Mouse (Mus musculus) liver, embryonic 12.5 days (tissue): ENCODE measurements at regions not wholly inside any gene's neighbourhood (a gene's known extent, or its start where the extent isn't known, plus 50 kb on each side); places are given as distances from the start of the nearest gene placed in this dataset.
"Not testable (repeated sequence)": the region's sequence is repeated elsewhere in the genome, so short reads cannot be mapped to it uniquely, and the experiment has no call there.

Experiments used
- ATAC-seq: fragments of 200-750 bp; cut with Nextera tagmentation; 2 replicates; pipeline ENCODE4 v1.8.0; 2017; ENCODE audit warnings: moderate number of reproducible peaks, mild to moderate bottlenecking, moderate library complexity
- H3K27ac ChIP-seq: fragments of 300-500 bp; sonication (generic); 2 replicates; pipeline ENCODE4 v1.5.1; 2016; ENCODE audit warnings: mild to moderate bottlenecking
- H3K27me3 ChIP-seq: fragments of 300-500 bp; sonication (generic); replicated peaks from 2 replicates; pipeline ENCODE4 v1.6.1; 2016; ENCODE audit warnings: mild to moderate bottlenecking, moderate library complexity
- H3K36me3 ChIP-seq: fragments of 300-500 bp; sonication (generic); 2 replicates; pipeline ENCODE4 v1.6.1; 2016; ENCODE audit warnings: mild to moderate bottlenecking, moderate library complexity
- H3K4me1 ChIP-seq: fragments of 300-500 bp; sonication (generic); 2 replicates; pipeline ENCODE4 v1.6.1; 2016
- H3K4me2 ChIP-seq: fragments of 300-500 bp; sonication (generic); 2 replicates; pipeline ENCODE4 v1.6.1; 2016; ENCODE audit warnings: mild to moderate bottlenecking, moderate library complexity
- H3K4me3 ChIP-seq: fragments of 300-500 bp; sonication (generic); 2 replicates; pipeline ENCODE4 v1.5.1; 2016; ENCODE audit warnings: mild to moderate bottlenecking, moderate library complexity
- H3K9ac ChIP-seq: fragments of 300-500 bp; sonication (generic); 2 replicates; pipeline ENCODE4 v1.6.1; 2016; ENCODE audit warnings: mild to moderate bottlenecking, moderate library complexity
- H3K9me3 ChIP-seq: fragments of 300-500 bp; sonication (generic); replicated peaks from 2 replicates; pipeline ENCODE4 v1.6.1; 2016; ENCODE audit warnings: mild to moderate bottlenecking, moderate library complexity
- WGBS: fragments of 180-500 bp; shearing (Covaris S2); methylation state at CpG from one replicate; pipeline ENCODE4 v1.1.7; 2016; ENCODE audit not compliant: insufficient replicate concordance; 5-methylcytosine and 5-hydroxymethylcytosine counted together

GRCm38 (mm10) chr14:53830717-53831116, 423.2 kb downstream of the Dad1 start:
- 29% methylated on average over 1 of the region's 1 CpGs for WGBS
- Histone ChIP-seq H3K27ac (no peak overlapping the region), H3K9me3 (no peaks in the 10 kb centered on the region), H3K4me3 (no peak overlapping the region), H3K4me2 (no peak overlapping the region), H3K4me1 (no peaks in the 10 kb centered on the region), H3K27me3 (no peaks in the 10 kb centered on the region), H3K9ac (no peak overlapping the region), H3K36me3 (no peaks in the 10 kb centered on the region)
- no peak for ATAC-seq

DNA sequence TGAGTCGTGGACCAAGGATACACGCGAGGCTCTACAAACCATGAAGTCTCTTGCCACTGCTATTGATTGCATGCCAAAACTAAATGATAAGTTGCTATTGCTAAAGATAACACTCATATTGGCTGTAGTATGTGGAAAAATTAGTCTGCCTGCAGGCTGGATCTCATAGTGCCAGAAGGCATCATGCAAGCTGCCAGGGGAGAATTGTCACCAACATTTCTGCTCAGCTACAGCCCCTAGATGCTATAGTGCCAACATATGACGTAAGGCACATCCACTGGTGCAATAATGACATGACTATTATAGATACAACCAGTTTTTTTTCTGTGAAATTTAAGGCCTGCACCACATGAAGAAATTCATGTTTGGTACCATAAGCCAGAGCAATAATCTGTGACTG, 427.1 kb downstream of the Dad1 start:
- Histone ChIP-seq H3K4me1 (no peaks in the 10 kb centered on the region), H3K27me3 (no peaks in the 10 kb centered on the region), H3K4me2 (no peak overlapping the region), H3K36me3 (no peaks in the 10 kb centered on the region), H3K27ac (no peak overlapping the region), H3K4me3 (no peak overlapping the region), H3K9me3 (no peaks in the 10 kb centered on the region), H3K9ac (no peak overlapping the region)
- no peak for ATAC-seq
- WGBS, result 70% methylated on average over 4 of the region's 4 CpGs

DNA sequence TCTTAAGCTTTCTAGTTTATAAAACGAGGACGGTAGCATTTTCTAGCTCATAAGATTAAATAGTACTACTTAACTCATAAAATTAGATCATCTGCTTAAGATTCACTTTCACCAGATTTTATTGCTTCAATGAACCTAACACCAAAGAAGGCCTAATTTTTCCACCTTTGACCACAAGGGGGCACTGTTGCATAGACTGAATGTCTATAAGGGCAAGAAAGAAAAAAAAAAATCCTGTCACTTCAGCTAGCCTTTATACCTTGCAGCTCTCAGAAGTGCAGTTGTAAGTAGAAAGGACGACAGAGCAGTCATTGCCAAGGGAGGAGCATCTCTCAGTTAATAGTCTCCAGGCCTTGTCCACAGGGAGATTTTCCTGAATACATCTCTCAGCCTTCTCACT, 447.7 kb downstream of the Dad1 start:
- H3K9ac ChIP-seq, result no peak overlapping the region
- 13% methylated on average over 3 of the region's 3 CpGs for WGBS
- no peak for ATAC-seq

DNA sequence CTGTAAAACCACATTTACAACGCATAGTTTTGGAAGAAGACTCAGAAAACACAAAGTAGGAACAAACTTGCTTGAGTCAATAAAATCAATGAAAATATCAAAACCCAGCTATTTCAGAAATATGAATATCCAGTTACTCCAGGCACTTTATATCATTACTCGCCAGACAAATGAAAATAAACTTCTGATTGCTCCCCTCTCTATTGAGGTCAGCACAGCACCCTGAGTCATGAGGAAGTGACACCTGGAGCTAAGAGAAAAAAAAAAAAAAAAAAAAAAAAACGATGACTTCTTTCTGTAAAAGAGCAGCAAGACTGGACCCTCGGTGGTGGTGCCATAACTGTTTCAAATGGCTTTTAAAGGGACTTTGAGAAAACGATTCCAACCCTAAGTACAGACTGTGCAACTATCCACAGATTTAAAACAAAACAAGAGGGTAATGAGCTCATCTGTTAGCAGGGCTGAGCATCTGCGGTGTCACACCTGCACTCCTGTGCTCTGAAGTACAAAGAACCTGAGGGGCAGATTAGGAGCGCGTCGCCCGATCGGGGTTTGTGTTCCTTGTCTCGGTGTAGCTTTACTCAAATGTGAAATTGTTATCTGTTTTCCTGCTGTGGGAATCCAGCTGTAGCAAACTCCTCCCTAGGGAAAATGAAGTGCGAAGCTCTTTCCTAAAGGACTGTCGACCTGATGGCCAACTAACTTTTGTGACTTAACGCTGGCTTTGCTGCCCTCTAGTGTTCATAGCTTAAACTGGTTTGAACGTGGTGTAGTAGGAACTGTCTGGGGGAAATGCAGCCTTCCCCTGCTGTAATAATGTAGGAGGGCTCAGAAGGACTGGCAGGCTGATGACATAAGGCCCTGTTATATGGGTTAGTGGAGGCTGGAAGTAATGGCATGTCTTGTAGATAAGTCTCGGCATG, 449.9 kb downstream of the Dad1 start:
- Histone ChIP-seq H3K4me2 (peak overlapping the region; percentile 64), H3K4me1 (peaks cover 21% of the 10 kb centered on the region), H3K36me3 (no peaks in the 10 kb centered on the region), H3K27me3 (no peaks in the 10 kb centered on the region), H3K4me3 (peak overlapping the region; percentile 18; the same call in 1 of the 2 replicates), H3K9me3 (no peaks in the 10 kb centered on the region), H3K9ac (no peak overlapping the region), H3K27ac (no peak overlapping the region)
- ATAC-seq, result peak; percentile 61; the same call in 1 of the 2 replicates
- 27% methylated on average over 17 of the region's 17 CpGs for WGBS

More for the DNA sequence above, 447.7 kb downstream of the Dad1 start:
- no peaks in the 10 kb centered on the region for H3K9me3 ChIP-seq
- H3K36me3 ChIP-seq, result no peaks in the 10 kb centered on the region
- H3K4me2 ChIP-seq, result no peak overlapping the region
- H3K4me3 ChIP-seq, result no peak overlapping the region
- 0 out of 2 replicates have a peak, but pooled peaks cover 3% of the 10 kb centered on the region for H3K27me3 ChIP-seq
- no peak overlapping the region for H3K27ac ChIP-seq
- peaks cover 14% of the 10 kb centered on the region for H3K4me1 ChIP-seq

- Histone ChIP-seq H3K27me3 (no peaks in the 10 kb centered on the region), H3K4me1 (peaks cover 21% of the 10 kb centered on the region), H3K9me3 (no peaks in the 10 kb centered on the region), H3K9ac (no peak overlapping the region), H3K27ac (0 out of 2 replicates have a peak overlapping the region, but pooled peaks have one; percentile 13), H3K36me3 (no peaks in the 10 kb centered on the region), H3K4me2 (no peak overlapping the region), H3K4me3 (no peak overlapping the region)
- ATAC-seq, result no peak
- WGBS, result 76% methylated on average over 3 of the region's 3 CpGs
These were observed 451.4 kb downstream of the Dad1 start for GRCm38 (mm10) chr14:53802547-53802946.

- ATAC-seq, result peak; percentile 46; the same call in 1 of the 2 replicates
- Histone ChIP-seq H3K4me3 (no peak overlapping the region), H3K9me3 (no peaks in the 10 kb centered on the region), H3K4me1 (peaks cover 24% of the 10 kb centered on the region), H3K9ac (no peak overlapping the region), H3K36me3 (no peaks in the 10 kb centered on the region), H3K27me3 (no peaks in the 10 kb centered on the region), H3K4me2 (no peak overlapping the region), H3K27ac (no peak overlapping the region)
- 55% methylated on average over 11 of the region's 11 CpGs for WGBS
These were observed 453.3 kb downstream of the Dad1 start for GRCm38 (mm10) chr14:53800508-53801136.

GRCm38 (mm10) chr14:53795160-53795559, 458.7 kb downstream of the Dad1 start:
- Histone ChIP-seq H3K4me3 (peak overlapping the region; percentile 47), H3K9ac (peak overlapping the region; percentile 61), H3K4me1 (peaks cover 18% of the 10 kb centered on the region), H3K4me2 (peak overlapping the region; percentile 69), H3K27ac (peak overlapping the region; percentile 61)
- ATAC-seq, result peak; percentile 95
- H3K9me3 ChIP-seq, H3K36me3 ChIP-seq, H3K27me3 ChIP-seq: not testable (repeated sequence)
- WGBS, result 29% methylated on average over 1 of the region's 1 CpGs

DNA sequence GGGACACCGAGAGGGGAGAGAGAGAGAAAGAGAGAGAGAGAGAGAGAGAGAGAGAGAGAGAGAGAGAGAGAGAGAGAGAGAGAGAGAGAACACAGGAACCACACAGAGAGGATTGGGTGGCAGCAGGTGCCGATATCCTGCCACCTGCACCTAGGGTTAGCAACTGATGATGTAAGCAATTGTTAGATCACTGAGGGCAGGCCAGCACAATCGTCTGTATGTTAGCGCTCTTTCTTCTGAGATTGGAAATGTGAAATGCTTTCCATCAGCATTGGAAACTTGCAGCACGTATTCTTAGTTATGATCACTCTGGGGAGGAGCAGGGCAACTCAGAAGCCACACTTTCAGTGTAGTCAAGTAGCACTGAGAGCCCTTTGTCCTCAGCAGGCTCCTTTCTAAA, 459.4 kb downstream of the Dad1 start:
- Histone ChIP-seq H3K4me1 (peaks cover 18% of the 10 kb centered on the region), H3K9ac (0 out of 2 replicates have a peak overlapping the region, but pooled peaks have one; percentile 19), H3K4me3 (no peak overlapping the region), H3K27ac (peak overlapping the region; percentile 32), H3K4me2 (no peak overlapping the region), H3K27me3 (no peaks in the 10 kb centered on the region), H3K9me3 (no peaks in the 10 kb centered on the region), H3K36me3 (no peaks in the 10 kb centered on the region)
- WGBS, result 77% methylated on average over 5 of the region's 5 CpGs
- 0 out of 2 replicates have a peak, but pooled peaks have one; percentile 40 for ATAC-seq

GRCm38 (mm10) chr14:53792432-53792831, 461.5 kb downstream of the Dad1 start:
- H3K4me3 ChIP-seq, H3K27me3 ChIP-seq, H3K9me3 ChIP-seq, H3K36me3 ChIP-seq, H3K9ac ChIP-seq, H3K27ac ChIP-seq, H3K4me2 ChIP-seq, ATAC-seq: not testable (repeated sequence)
- peaks cover 18% of the 10 kb centered on the region for H3K4me1 ChIP-seq
- WGBS, result 47% methylated on average over 1 of the region's 1 CpGs

DNA sequence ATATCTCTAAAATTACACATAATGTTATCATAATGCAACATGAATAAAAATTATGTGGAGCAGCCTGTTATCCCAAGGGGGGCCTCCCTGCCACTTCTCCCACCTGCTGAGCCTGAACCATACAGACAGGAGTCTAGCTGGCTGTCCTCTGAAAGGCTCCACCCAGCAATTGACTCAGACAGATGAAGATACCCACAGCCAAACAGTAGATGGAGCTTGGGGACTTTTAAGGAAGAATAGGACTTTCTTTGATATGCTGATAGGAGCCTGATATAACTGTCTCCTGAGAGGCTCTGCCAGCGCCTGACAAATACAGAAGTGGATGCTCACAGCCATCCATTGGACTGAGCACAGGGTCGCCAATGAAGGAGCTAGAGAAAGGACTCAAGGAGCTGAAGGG, 468.4 kb downstream of the Dad1 start:
- H3K4me3 ChIP-seq, H3K27ac ChIP-seq, H3K9me3 ChIP-seq, ATAC-seq, H3K9ac ChIP-seq, H3K4me1 ChIP-seq, H3K4me2 ChIP-seq, H3K36me3 ChIP-seq, H3K27me3 ChIP-seq: not testable (repeated sequence)
- WGBS, result 52% methylated on average over 2 of the region's 2 CpGs

GRCm38 (mm10) chr14:53777375-53777774, 476.5 kb downstream of the Dad1 start:
- Histone ChIP-seq H3K9ac (no peak overlapping the region), H3K27me3 (0 out of 2 replicates have a peak, but pooled peaks cover 3% of the 10 kb centered on the region), H3K27ac (no peak overlapping the region), H3K9me3 (no peaks in the 10 kb centered on the region), H3K36me3 (no peaks in the 10 kb centered on the region), H3K4me2 (no peak overlapping the region), H3K4me1 (no peaks in the 10 kb centered on the region), H3K4me3 (no peak overlapping the region)
- WGBS, result 66% methylated on average over 3 of the region's 3 CpGs
- ATAC-seq, result no peak

DNA sequence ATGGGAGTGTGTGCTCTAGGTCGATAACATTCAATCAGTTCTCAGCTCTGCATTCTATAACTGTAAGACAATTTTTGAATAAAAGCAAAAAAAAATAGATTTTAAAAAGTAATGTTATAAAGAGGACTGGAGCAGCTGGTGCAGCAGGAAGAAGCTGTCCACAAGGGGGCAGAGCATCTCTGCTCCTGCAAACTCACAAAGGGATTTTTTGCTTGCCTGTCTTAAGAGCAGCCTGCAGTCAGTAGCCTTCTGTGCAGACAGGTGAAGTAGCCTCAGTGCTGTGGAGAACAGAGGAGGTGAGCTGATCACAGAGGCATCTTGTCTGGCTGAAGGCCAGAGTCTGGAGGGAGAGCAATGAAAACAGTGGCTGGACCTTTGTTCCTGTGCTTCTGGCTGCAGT, 477.2 kb downstream of the Dad1 start:
- H3K27ac ChIP-seq, H3K4me1 ChIP-seq, H3K4me2 ChIP-seq, H3K4me3 ChIP-seq, ATAC-seq, H3K36me3 ChIP-seq, H3K27me3 ChIP-seq, H3K9ac ChIP-seq, H3K9me3 ChIP-seq: not testable (repeated sequence)
- 36% methylated on average over 1 of the region's 1 CpGs for WGBS
